Mouse (Mus musculus) heart, postnatal 10 days (tissue): ENCODE results near the gene Ap1g2. TPM values are rescaled to one million over a fixed set of nuclear protein-coding genes. Genes with fewer than 3 reads are reported as not detected.

Experiments used
- DNase-seq, 2 experiments: peaks; one replicate each; pipeline ENCODE4 v3.0.0; 2021
- intact Hi-C: fragments of 180-260 bp; cut with DNase I; formaldehyde crosslinking; loops from one replicate; pipeline ENCODE4 v1.15.1; 2025
- total RNA-seq, 2 experiments: library from RNA; stranded (reverse); gene quantifications; 2 replicates each; pipeline ENCODE4 v1.2.3; 2021

Ap1g2 gene
- total RNA-seq, 2 experiments from 2014 or later, result 5.5 to 5.7 TPM

GRCm38 (mm10) chr14:55063581-55064381 lies 42.6 kb downstream of the Ap1g2 start:
- intact Hi-C loops, result no loop called here
- DNase-seq, result no peak

DNA sequence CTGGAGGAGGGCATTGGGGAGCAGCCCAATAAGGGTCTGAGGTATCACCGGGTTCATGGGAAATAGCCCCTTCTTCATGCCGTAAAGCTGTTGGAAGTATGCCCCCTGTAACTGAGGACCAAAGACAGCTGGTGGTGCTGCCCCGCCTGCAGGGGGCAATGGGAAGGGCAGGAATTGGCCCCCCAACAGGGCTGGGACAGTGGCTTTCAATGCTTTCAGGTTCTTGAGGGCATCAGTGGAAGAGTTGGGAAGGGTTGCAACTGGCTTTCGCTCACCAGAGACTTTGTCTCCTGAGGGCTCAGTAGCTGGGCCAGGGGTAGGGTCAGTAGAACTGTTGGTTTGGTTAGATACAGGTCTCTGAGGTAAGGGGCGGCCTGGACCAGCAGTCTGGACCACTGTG lies 43.3 kb downstream of the Ap1g2 start:
- intact Hi-C loops, result no loop called here
- DNase-seq, result no peak

GRCm38 (mm10) chr14:55062626-55063025 lies 43.8 kb downstream of the Ap1g2 start:
- DNase-seq, result peak in 1 of 2 experiments; percentile 10
- intact Hi-C loops, result no loop called here

DNA sequence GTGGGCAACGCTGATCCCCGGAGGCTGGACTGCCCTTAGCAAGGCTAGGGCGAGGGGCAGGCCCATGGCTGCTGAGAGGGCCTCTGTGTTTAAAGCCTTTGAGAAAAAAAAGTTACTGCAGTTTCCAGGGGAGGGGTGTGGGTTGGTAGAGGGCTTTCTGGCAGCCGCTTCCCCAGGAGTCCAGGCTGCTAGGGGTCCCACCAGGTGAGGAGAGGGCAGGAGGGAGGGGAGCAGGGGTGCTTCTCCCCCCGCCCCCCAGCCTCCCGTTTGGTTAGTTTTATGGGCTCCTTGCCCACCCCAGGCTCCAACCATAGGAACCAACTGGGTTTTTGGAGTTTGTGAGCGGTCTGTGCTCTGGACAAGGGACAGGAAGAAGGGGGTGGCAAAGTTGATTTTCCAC lies 44.5 kb downstream of the Ap1g2 start:
- DNase-seq, result no peak
- intact Hi-C loops, result no loop called here

DNA sequence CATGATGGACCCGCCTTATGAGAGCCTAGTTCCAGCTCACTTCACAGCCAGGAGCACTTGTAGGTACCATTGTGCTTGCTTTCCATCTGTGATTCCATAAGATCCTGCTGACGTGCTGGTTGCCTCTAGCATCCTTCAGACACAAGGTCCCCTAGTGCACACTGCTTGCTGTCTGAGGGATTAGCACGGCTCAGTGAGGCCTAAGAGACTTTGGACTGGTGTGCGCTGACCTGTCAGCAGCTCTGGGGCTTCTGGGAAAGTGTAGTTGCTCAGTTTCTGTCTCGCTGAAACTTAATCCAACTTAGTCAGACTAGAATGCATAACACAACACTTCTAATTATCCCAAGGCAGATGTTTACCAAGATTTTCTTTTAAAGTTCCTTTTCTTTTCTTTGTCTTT lies 46.5 kb downstream of the Ap1g2 start:
- DNase-seq, result no peak
- intact Hi-C loops, result no loop called here

DNA sequence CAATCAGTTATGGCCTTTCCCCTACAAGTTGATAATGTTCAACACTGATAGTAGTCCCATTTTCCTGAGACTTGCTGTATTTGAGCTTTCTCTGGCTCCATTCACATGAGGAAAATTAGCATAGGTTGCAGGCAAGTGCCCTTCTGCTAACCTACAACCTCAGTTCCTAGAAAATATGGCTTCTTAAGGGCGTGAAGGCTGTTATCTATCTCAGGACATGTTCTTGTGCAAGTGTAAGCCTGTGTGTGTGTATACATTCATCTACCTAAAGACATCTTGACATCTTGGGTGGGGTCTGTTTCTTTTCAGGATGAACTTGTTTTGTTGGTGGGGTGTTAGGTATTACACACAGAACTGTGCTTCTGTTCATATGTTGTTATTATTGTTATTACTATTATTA lies 47.4 kb downstream of the Ap1g2 start:
- intact Hi-C loops, result no loop called here
- DNase-seq, result no peak

DNA sequence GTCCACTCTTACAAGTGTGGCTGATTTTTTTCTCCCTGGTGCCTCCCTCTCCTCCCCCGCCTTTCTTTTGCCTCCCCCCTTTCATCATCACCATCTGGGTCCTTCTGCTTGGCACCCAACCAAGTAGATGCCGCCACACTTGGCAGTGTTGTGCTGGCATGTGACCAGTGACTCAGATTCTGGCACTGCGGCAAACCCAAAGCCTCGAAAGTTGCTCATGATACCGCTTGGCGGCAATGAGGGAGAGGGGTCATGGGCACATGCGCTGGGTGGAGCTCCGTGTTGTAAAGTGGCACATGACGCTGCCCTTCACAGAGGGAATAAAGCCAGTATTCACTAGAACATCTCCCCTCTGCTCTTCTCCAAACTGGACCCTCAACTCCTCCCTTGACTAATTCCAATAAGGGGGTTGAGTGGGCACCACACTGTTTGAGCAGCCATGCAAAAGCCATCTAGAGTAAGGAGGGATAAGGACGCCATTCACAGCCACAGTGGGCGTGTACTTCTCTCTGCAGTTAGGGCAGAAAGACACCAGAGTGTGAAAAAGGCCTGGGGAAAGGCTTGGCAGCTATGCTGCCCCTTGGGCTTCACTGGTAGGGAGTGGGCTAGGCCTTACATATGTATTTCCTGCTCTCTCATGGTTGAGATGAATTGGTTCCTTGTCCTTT lies 51.1 kb downstream of the Ap1g2 start:
- intact Hi-C loops, result no loop called here
- peak; percentile 69 to 70 for DNase-seq

GRCm38 (mm10) chr14:55054191-55054749 lies 52.1 kb downstream of the Ap1g2 start:
- no peak for DNase-seq
- intact Hi-C loops, result no loop called here

- DNase-seq, result no peak
- intact Hi-C loops, result no loop called here
Measured at GRCm38 (mm10) chr14:55053708-55054190, 52.6 kb downstream of the Ap1g2 start.

GRCm38 (mm10) chr14:55053050-55053449 lies 53.3 kb downstream of the Ap1g2 start:
- intact Hi-C loops, result no loop called here
- no peak for DNase-seq

GRCm38 (mm10) chr14:55052496-55052895 lies 53.9 kb downstream of the Ap1g2 start:
- no peak for DNase-seq
- intact Hi-C loops, result no loop called here

Other genes with a start within 250 kb of the Ap1g2 start
- 10 to 100 TPM in 1 of 2 experiments, 1 to 10 TPM in 1; 8.7 to 11.2 TPM for gene Homez, start 235.6 kb downstream of the Ap1g2 start, total RNA-seq
- gene Ppp1r3e, start 229.0 kb downstream of the Ap1g2 start, total RNA-seq, result 1 to 10 TPM; 5.6 to 6.2 TPM
- 10 to 100 TPM; 39.3 to 41.8 TPM for gene Bcl2l2, start 223.2 kb downstream of the Ap1g2 start, total RNA-seq
- gene Gm20521, start 223.2 kb downstream of the Ap1g2 start, total RNA-seq, result 1 to 10 TPM in 1 of 2 experiments, not detected in 1; 1.6 TPM
- gene Pabpn1, start 214.1 kb downstream of the Ap1g2 start, total RNA-seq, result 100 to 1,000 TPM in 1 of 2 experiments, 10 to 100 TPM in 1; 99.4 to 103 TPM
- gene Slc22a17, start 193.5 kb downstream of the Ap1g2 start, total RNA-seq, result 10 to 100 TPM in 1 of 2 experiments, 1 to 10 TPM in 1; 9.6 to 10.8 TPM
- 1 to 10 TPM; 7.4 TPM for gene Efs, start 180.5 kb downstream of the Ap1g2 start, total RNA-seq
- not detected for gene Il25, start 173.9 kb downstream of the Ap1g2 start, total RNA-seq
- gene Cmtm5, start 170.3 kb downstream of the Ap1g2 start, total RNA-seq, result under 1 TPM in 1 of 2 experiments, not detected in 1; 0.91 TPM
- gene Myh6, start 139.7 kb downstream of the Ap1g2 start, total RNA-seq, result over 10,000 TPM; 20,580 to 20,870 TPM
- gene Gm17428, start 129.7 kb downstream of the Ap1g2 start, total RNA-seq, result not detected
- gene Myh7, start 112.0 kb downstream of the Ap1g2 start, total RNA-seq, result 1,000 to 10,000 TPM; 1,842 to 1,858 TPM
- 10 to 100 TPM; 30.6 to 33.9 TPM for gene Ngdn, start 91.1 kb downstream of the Ap1g2 start, total RNA-seq
- 1 to 10 TPM; 2.2 to 3.4 TPM for gene Zfhx2, start 14.3 kb downstream of the Ap1g2 start, total RNA-seq
- 10 to 100 TPM; 11.3 to 13.8 TPM for gene Thtpa, start 11.8 kb downstream of the Ap1g2 start, total RNA-seq
- gene Jph4, start 10.3 kb upstream of the Ap1g2 start, total RNA-seq, result under 1 TPM; 0.12 to 0.15 TPM
- not detected for gene Dhrs2, start 115.4 kb upstream of the Ap1g2 start, total RNA-seq